Mouse (Mus musculus) CH12.LX (cell line): ENCODE data around the gene Prph.

Experiments used
- CTCF ChIP-seq, 2 experiments: IDR thresholded peaks in 1 of 2; conservative IDR thresholded peaks in 1 of 2; 2 replicates each; pipeline ENCODE4 v1.5.1; 2011 to 2012; ENCODE audit warnings: low read depth in 2 of 2, low read length in 2 of 2, improper control_type of control experiment in 1 of 2, inconsistent platforms in 1 of 2, mild to moderate bottlenecking in 1 of 2, moderate library complexity in 1 of 2
- E2F4 ChIP-seq: IDR thresholded peaks from 2 replicates; pipeline ENCODE4 v1.6.1; 2011; ENCODE audit warnings: low read depth, low read length, improper control_type of control experiment; ENCODE audit not compliant: insufficient replicate concordance
- EP300 ChIP-seq: IDR thresholded peaks from 2 replicates; pipeline ENCODE4 v1.6.1; 2011; ENCODE audit warnings: low read length, improper control_type of control experiment
- GABPA ChIP-seq: IDR thresholded peaks from 2 replicates; pipeline ENCODE4 v1.6.1; 2012; ENCODE audit warnings: low read depth, low read length, improper control_type of control experiment, inconsistent platforms; ENCODE audit not compliant: insufficient replicate concordance
- HCFC1 ChIP-seq: IDR thresholded peaks from 2 replicates; pipeline ENCODE4 v1.6.1; 2012; ENCODE audit warnings: low read depth, mild to moderate bottlenecking, inconsistent platforms, low read length, improper control_type of control experiment
- MAX ChIP-seq: IDR thresholded peaks from 2 replicates; pipeline ENCODE4 v1.6.1; 2011; ENCODE audit warnings: low read length, improper control_type of control experiment
- POLR2A ChIP-seq: IDR thresholded peaks from 2 replicates; pipeline ENCODE4 v1.6.1; 2011; ENCODE audit warnings: low read depth, mild to moderate bottlenecking, improper control_type of control experiment, low read length

GRCm38 (mm10) chr15:99040920-99041856, 13.8 kb upstream of the Prph start:
- TF ChIP-seq CTCF (conservative IDR thresholded peaks at IDR 0.05 in 1 of 2, IDR thresholded peaks at IDR 0.05 in 1 of 2; ENCODE audit: low read depth in 2 of 2, low read length in 2 of 2) = no peak
- no peak for TF ChIP-seq POLR2A
- no peak for TF ChIP-seq EP300
- TF ChIP-seq E2F4 = no peak
- TF ChIP-seq MAX = no peak
- TF ChIP-seq GABPA = no peak
- no peak for TF ChIP-seq HCFC1
